Mouse (Mus musculus) ES-Bruce4 (cell line): Measurements from ENCODE around the gene Ccdc85c.

Experiments used
- CTCF ChIP-seq: IDR thresholded peaks from one replicate; pipeline ENCODE4 v1.8.1; 2011; ENCODE audit warnings: low read depth, low read length
- EP300 ChIP-seq: IDR thresholded peaks from 2 replicates; pipeline ENCODE4 v1.6.1; 2011; ENCODE audit warnings: low read depth, low read length; ENCODE audit not compliant: insufficient read depth
- POLR2A ChIP-seq: IDR thresholded peaks from one replicate; pipeline ENCODE4 v1.8.1; 2011; ENCODE audit warnings: low read length; ENCODE audit not compliant: insufficient read depth

- no peak for TF ChIP-seq POLR2A
- no peak for TF ChIP-seq CTCF
- TF ChIP-seq EP300, result no peak
Measured at GRCm38 (mm10) chr12:108168909-108169308, 106.3 kb downstream of the Ccdc85c start.
